Mouse (Mus musculus) liver, embryonic 11.5 days (tissue): ENCODE results near the gene Prkch. TPM values are rescaled to one million over a fixed set of nuclear protein-coding genes. Genes with fewer than 3 reads are reported as not detected.
A peak's percentile ranks its signal among the peaks of the same experiment; 100 is the strongest.

Experiments used
- ATAC-seq: fragments of 200-750 bp; cut with Nextera tagmentation; replicated peaks from 2 replicates; pipeline ENCODE4 v1.8.0; 2017; ENCODE audit warnings: moderate number of reproducible peaks, mild to moderate bottlenecking, moderate TSS enrichment, moderate library complexity; ENCODE audit not compliant: low FRiP score
- DNase-seq: peaks from one replicate; pipeline ENCODE4 v3.0.0-alpha.2; 2017; ENCODE audit warnings: low spot score
- H3K27ac ChIP-seq: fragments of 300-500 bp; sonication (generic); 2 replicates; pipeline ENCODE4 v1.5.1; 2014; ENCODE audit warnings: mild to moderate bottlenecking, low read depth, low read length, control low read depth
- H3K27me3 ChIP-seq: fragments of 300-500 bp; sonication (generic); replicated peaks from 2 replicates; pipeline ENCODE4 v1.6.1; 2014; ENCODE audit warnings: low read length, mixed read lengths; ENCODE audit not compliant: control insufficient read depth, insufficient read depth
- H3K36me3 ChIP-seq: fragments of 300-500 bp; sonication (generic); 2 replicates; pipeline ENCODE4 v1.6.1; 2014; ENCODE audit warnings: mild to moderate bottlenecking, low read length, moderate library complexity, mixed read lengths; ENCODE audit not compliant: control insufficient read depth, insufficient read depth
- H3K4me1 ChIP-seq: fragments of 300-500 bp; sonication (generic); replicated peaks from 2 replicates; pipeline ENCODE4 v1.6.1; 2014; ENCODE audit warnings: low read length, mixed read lengths; ENCODE audit not compliant: control insufficient read depth, insufficient read depth
- H3K4me2 ChIP-seq: fragments of 300-500 bp; sonication (generic); 2 replicates; pipeline ENCODE4 v1.6.1; 2014; ENCODE audit warnings: mild to moderate bottlenecking, control low read depth, moderate library complexity
- H3K4me3 ChIP-seq: fragments of 300-500 bp; sonication (generic); 2 replicates; pipeline ENCODE4 v1.5.1; 2014; ENCODE audit warnings: low read depth, low read length, control low read depth
- H3K9ac ChIP-seq: fragments of 300-500 bp; sonication (generic); 2 replicates; pipeline ENCODE4 v1.6.1; 2014; ENCODE audit warnings: low read depth, low read length, control low read depth
- H3K9me3 ChIP-seq: fragments of 300-500 bp; sonication (generic); 2 replicates; pipeline ENCODE4 v1.6.1; 2016; ENCODE audit warnings: low read length, inconsistent platforms, mixed read lengths; ENCODE audit not compliant: control insufficient read depth
- WGBS: fragments of 180-500 bp; shearing (Covaris S2); extraction: QIAGEN DNeasy Blood & Tissue Kit; methylation state at CpG from one replicate; pipeline ENCODE4 v1.1.7; 2014; 5-methylcytosine and 5-hydroxymethylcytosine counted together
- polyA plus RNA-seq: library from polyadenylated mRNA; unstranded; fragments of >200 nt; fragmentation: Nextera tagmentation; extraction: Ambion mirVana; gene quantifications from 2 replicates; pipeline ENCODE4 v1.2.1, GENCODE M21; 2014

Prkch gene
- polyA plus RNA-seq, 1 experiment from 2014 or later = 6.4 TPM

- Histone ChIP-seq H3K4me1 (peaks cover 3% of the 10 kb centered on the region; the same call in 1 of the 2 replicates), H3K4me3 (no peak overlapping the region)
Observed at GRCm38 (mm10) chr12:73794151-73794883, 209.7 kb downstream of the Prkch start.

GRCm38 (mm10) chr12:73799671-73800070 is 215.1 kb downstream of the Prkch start:
- WGBS = 72% methylated on average over 5 of the region's 5 CpGs
- no peak overlapping the region for H3K27ac ChIP-seq
- no peak overlapping the region for H3K4me2 ChIP-seq
- H3K4me3 ChIP-seq = no peak overlapping the region
- H3K27me3 ChIP-seq = 0 out of 2 replicates have a peak, but pooled peaks cover 4% of the 10 kb centered on the region
- no peak for DNase-seq
- no peak for ATAC-seq
- no peaks in the 10 kb centered on the region for H3K36me3 ChIP-seq
- H3K4me1 ChIP-seq = no peaks in the 10 kb centered on the region
- no peak overlapping the region for H3K9ac ChIP-seq
- no peaks in the 10 kb centered on the region for H3K9me3 ChIP-seq

More at GRCm38 (mm10) chr12:73794151-73794883, 209.7 kb downstream of the Prkch start:
- Histone ChIP-seq H3K9me3 (no peaks in the 10 kb centered on the region), H3K4me2 (no peak overlapping the region), H3K36me3 (no peaks in the 10 kb centered on the region), H3K9ac (no peak overlapping the region), H3K27me3 (peaks cover 4% of the 10 kb centered on the region), H3K27ac (no peak overlapping the region)
- peak; percentile 36 for DNase-seq
- ATAC-seq = no peak
- 26% methylated on average over 17 of the region's 17 CpGs for WGBS

GRCm38 (mm10) chr12:73800886-73801285 is 216.3 kb downstream of the Prkch start:
- no peaks in the 10 kb centered on the region for H3K4me1 ChIP-seq
- no peak overlapping the region for H3K27ac ChIP-seq
- H3K9me3 ChIP-seq = no peaks in the 10 kb centered on the region
- no peak for DNase-seq
- no peaks in the 10 kb centered on the region for H3K27me3 ChIP-seq
- H3K36me3 ChIP-seq = no peaks in the 10 kb centered on the region
- whole genome bisulfite sequencing = 37% methylated on average over 3 of the region's 3 CpGs
- H3K4me3 ChIP-seq = no peak overlapping the region
- ATAC-seq = no peak
- H3K4me2 ChIP-seq = no peak overlapping the region
- no peak overlapping the region for H3K9ac ChIP-seq

DNA sequence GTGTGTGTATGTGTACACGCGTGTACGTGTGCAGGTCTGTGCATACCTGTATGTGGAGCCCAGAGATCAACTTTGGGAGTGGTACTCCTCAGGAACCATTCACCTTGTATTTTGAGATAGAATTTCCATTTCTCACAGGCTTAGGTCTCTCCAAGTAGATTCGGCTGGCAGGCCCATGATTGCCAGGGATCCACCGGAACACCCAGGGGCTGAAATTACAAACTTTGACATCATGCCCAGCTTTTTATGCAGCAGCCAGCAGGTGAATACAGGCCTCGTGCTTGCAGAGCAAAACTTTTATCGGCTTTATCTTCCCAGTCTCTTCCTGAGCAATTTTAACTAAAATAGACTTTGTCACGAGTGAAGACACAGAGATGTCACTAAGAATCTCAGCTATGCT is 217.2 kb downstream of the Prkch start:
- H3K4me1 ChIP-seq = no peaks in the 10 kb centered on the region
- no peak overlapping the region for H3K27ac ChIP-seq
- no peak for DNase-seq
- H3K4me2 ChIP-seq = no peak overlapping the region
- no peaks in the 10 kb centered on the region for H3K9me3 ChIP-seq
- 81% methylated on average over 8 of the region's 8 CpGs for WGBS
- no peak overlapping the region for H3K4me3 ChIP-seq
- H3K36me3 ChIP-seq = no peaks in the 10 kb centered on the region
- no peak overlapping the region for H3K9ac ChIP-seq
- no peaks in the 10 kb centered on the region for H3K27me3 ChIP-seq
- no peak for ATAC-seq

GRCm38 (mm10) chr12:73802379-73803057 is 217.9 kb downstream of the Prkch start:
- 73% methylated on average over 10 of the region's 10 CpGs for WGBS
- Histone ChIP-seq H3K27ac (no peak overlapping the region), H3K36me3 (no peaks in the 10 kb centered on the region), H3K4me3 (no peak overlapping the region), H3K9ac (no peak overlapping the region), H3K27me3 (no peaks in the 10 kb centered on the region), H3K4me1 (no peaks in the 10 kb centered on the region), H3K9me3 (no peaks in the 10 kb centered on the region), H3K4me2 (no peak overlapping the region)
- DNase-seq = no peak
- no peak for ATAC-seq

DNA sequence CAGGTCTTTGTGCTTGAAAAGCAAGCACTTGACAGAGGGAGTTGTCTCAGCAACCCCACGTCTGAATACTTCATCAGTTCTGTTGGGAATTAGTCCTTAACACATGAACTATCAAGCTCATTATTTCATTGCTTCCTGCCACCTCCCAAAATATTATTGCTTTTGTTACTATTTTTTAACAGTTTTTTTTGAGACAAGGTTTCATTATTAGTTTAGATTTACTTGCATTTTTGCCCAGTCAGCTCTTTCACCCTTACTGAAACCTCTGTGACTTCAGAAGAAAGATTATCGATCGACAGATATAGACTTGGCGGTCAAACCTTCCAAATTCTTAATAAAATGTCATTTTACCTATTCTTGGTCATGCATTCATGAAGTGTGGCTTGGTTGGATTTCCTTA is 219.3 kb downstream of the Prkch start:
- Histone ChIP-seq H3K4me3 (no peak overlapping the region), H3K27me3 (no peaks in the 10 kb centered on the region), H3K9me3 (no peaks in the 10 kb centered on the region), H3K9ac (no peak overlapping the region), H3K36me3 (no peaks in the 10 kb centered on the region), H3K4me1 (no peaks in the 10 kb centered on the region), H3K27ac (no peak overlapping the region), H3K4me2 (no peak overlapping the region)
- ATAC-seq = no peak
- DNase-seq = no peak
- WGBS = 86% methylated on average over 4 of the region's 4 CpGs

- H3K9me3 ChIP-seq = no peaks in the 10 kb centered on the region
- no peak overlapping the region for H3K4me3 ChIP-seq
- H3K27ac ChIP-seq = no peak overlapping the region
- no peaks in the 10 kb centered on the region for H3K4me1 ChIP-seq
- H3K27me3 ChIP-seq = no peaks in the 10 kb centered on the region
- no peaks in the 10 kb centered on the region for H3K36me3 ChIP-seq
- 63% methylated on average over 3 of the region's 3 CpGs for WGBS
- DNase-seq (no peak), ATAC-seq (no peak)
- no peak overlapping the region for H3K4me2 ChIP-seq
- no peak overlapping the region for H3K9ac ChIP-seq
Observed at GRCm38 (mm10) chr12:73805541-73805940, 220.9 kb downstream of the Prkch start.

- H3K9ac ChIP-seq = no peak overlapping the region
- H3K4me2 ChIP-seq = no peak overlapping the region
- H3K36me3 ChIP-seq = no peaks in the 10 kb centered on the region
- H3K9me3 ChIP-seq = no peaks in the 10 kb centered on the region
- no peak overlapping the region for H3K27ac ChIP-seq
- no peaks in the 10 kb centered on the region for H3K27me3 ChIP-seq
- 51% methylated on average over 5 of the region's 5 CpGs for WGBS
- H3K4me1 ChIP-seq = no peaks in the 10 kb centered on the region
- no peak for DNase-seq
- no peak for ATAC-seq
- H3K4me3 ChIP-seq = no peak overlapping the region
Observed at GRCm38 (mm10) chr12:73806003-73806402, 221.4 kb downstream of the Prkch start.

DNA sequence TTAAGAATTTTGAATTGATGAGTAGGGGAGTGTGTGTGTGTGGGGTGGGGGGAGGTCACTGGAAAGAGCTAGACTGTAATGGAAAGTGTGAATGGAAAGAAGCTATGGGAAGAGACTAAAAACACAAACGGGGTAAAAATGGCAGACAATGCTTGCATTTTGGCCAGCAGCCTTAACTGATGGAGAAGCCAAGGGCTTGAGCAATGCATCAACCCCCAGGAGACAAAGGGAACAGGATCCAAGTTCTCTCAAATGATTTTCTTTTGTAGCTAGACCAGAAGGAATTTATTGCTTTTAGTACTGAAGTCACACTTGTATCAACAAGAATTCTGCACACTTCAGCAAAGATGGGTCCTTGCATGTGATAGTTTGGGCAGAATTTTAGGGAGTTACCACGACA is 222.6 kb downstream of the Prkch start:
- Histone ChIP-seq H3K4me1 (no peaks in the 10 kb centered on the region), H3K36me3 (no peaks in the 10 kb centered on the region), H3K9ac (no peak overlapping the region), H3K27ac (no peak overlapping the region), H3K27me3 (no peaks in the 10 kb centered on the region), H3K4me3 (no peak overlapping the region), H3K9me3 (no peaks in the 10 kb centered on the region), H3K4me2 (no peak overlapping the region)
- no peak for DNase-seq
- no peak for ATAC-seq
- WGBS = 79% methylated on average over 2 of the region's 2 CpGs
